Mouse (Mus musculus) retina, postnatal 1 day (tissue): ENCODE data around the gene Plekhh3.
A peak's percentile ranks its signal among the peaks of the same experiment; 100 is the strongest.

ENCODE experiments used
- DNase-seq: peaks from one replicate; pipeline ENCODE4 v3.0.0-alpha.2; 2012

Plekhh3 gene

DNA sequence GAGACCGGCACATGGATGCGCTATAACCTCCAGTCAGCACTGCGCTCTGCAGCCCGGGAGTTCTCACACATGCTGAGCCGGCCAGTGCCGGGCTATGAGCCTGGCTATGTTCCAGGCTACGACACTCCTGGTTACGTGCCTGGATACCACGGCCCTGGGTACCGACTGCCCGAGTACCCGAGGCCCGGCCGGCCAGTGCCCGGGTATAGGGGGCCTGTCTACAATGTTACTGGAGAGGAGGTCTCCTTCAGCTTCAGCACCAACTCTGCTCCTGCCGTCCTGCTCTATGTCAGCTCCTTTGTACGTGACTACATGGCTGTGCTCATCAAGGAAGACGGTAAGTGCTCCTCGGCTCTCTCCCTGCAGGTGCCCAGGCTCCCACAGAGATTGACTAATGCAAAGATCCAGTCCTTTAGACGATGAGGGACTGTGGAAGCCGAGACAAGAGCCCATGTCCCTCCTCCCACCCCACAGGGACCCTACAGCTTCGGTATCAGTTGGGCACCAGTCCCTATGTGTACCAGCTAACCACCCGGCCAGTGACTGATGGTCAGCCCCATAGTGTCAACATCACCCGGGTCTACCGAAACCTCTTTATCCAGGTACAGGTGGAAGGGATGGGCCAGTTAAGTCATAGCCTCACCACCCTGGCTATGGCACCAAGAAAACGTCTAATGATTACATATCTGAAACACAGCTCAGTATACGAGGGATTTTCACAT is 15.5 kb upstream of the Plekhh3 start:
- no peak for DNase-seq

- no peak for DNase-seq
These were observed 14.3 kb upstream of the Plekhh3 start for GRCm38 (mm10) chr11:101185441-101185840.

GRCm38 (mm10) chr11:101184984-101185383 is 13.8 kb upstream of the Plekhh3 start:
- no peak for DNase-seq

GRCm38 (mm10) chr11:101182771-101183517 is 11.8 kb upstream of the Plekhh3 start:
- no peak for DNase-seq

- no peak for DNase-seq
These were observed 10.8 kb upstream of the Plekhh3 start for GRCm38 (mm10) chr11:101181961-101182360.

DNA sequence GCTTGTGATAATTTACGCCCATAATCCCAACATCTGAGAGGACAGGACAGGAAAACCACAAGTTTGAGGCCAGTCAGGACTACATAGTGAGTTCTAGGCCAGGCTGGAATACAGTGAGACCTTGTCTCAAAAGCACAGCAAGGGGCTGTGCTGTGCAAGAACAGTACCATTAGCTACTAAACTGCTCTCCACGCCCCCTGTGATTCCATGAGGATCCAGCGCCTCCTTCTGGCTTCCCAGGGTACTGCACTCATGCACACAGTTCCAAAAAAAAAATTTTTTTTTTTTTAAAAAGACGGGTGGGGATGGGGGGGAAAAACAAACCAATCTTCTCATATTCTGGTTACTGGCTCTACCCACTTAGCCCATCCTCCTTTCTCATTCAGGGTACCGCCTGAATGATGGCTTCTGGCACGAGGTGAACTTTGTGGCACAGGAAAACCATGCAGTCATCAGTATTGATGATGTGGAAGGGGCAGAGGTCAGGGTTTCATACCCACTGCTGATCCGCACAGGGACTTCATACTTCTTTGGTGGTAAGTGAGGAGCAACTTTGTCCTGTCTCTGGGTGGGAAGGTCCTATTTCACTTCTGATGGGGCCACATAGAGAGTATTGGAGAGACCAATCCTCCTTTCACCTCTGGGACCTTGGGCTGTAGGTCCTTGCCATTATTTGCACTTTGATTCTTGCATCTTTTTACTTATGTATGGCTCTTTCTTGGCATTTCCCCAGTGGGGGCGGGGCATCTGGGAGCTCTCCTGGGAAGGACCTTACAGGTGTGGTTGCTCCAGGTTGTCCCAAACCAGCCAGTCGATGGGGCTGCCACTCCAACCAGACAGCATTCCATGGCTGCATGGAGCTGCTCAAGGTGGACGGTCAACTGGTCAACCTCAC is 9.9 kb upstream of the Plekhh3 start:
- DNase-seq: peak; percentile 82

DNA sequence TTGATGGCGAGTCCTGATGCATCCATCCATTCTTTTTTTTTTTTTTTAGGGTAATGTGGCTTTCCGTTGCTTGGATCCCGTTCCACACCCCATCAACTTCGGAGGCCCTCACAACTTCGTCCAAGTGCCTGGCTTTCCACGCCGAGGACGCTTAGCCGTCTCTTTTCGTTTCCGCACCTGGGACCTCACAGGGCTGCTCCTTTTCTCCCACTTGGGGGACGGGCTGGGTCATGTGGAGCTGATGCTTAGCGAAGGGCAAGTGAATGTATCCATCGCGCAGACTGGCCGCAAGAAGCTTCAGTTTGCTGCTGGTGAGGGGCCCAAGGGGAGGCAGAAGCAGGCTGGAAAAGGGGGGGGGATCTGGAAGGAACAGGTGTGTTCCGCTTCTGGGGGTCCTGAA is 9.1 kb upstream of the Plekhh3 start:
- no peak for DNase-seq

GRCm38 (mm10) chr11:101179306-101179705 is 8.2 kb upstream of the Plekhh3 start:
- DNase-seq: no peak

- DNase-seq: no peak
These were observed 7.2 kb upstream of the Plekhh3 start for GRCm38 (mm10) chr11:101178061-101179058.

DNA sequence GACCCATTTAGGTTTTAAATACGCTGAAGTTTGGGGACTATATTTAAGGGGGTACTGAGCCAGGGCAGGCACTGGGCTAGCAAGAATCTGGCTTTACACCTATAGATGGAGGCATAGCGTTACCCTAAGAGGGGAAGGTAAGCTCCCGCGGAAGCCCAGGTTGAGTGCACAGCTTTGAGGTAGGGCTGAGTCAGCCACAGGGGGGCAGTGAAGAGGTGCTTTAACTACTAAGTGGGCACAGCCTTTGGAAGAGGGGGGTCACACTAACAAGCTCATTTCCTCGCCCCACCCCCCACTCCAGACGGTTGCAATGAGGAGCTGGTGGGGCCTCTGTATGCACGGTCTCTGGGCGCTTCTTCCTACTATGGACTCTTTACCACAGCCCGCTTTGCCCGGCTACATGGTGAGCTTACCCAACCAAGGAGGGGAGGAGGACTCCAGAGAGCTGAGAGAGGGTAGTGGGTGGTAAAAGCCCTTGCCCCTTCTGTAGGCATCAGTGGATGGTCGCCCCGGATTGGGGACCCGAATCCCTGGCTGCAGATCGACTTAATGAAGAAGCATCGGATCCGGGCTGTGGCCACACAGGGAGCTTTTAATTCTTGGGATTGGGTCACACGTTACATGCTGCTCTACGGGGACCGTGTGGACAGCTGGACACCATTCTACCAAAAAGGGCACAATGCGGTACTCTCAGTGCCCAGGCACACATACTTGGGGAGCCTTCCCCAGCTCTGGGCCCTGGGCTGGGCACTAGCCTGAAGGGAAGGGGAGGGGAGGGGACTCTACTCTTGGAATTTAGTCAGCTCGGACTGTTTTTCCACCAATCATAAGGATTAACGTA is 6.0 kb upstream of the Plekhh3 start:
- peak; percentile 80 for DNase-seq

GRCm38 (mm10) chr11:101176117-101176691 is 5.1 kb upstream of the Plekhh3 start:
- DNase-seq: peak; percentile 65

DNA sequence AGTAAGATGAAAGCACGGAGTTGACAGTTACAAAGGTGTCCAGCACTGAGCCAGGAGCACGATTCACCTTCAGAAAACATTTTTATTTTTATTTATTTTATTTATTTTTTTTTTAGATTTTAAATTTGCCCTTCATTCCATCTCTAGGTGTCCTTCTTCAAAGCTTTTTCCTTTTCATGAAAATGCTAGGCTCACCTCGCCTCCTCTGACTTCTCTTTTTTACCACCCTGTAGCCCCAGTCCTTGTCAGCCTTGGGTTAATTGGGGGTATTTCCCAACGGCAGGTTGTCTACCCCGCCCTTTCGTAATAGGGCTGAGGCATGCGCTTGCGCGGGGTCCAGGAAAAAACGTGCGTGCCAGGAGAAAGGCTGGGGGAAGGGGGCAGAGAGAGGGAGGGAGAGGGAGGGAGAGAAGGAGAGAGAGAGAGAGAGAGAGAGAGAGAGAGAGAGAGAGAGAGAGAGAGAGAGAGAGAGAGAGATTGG is 4.5 kb upstream of the Plekhh3 start:
- DNase-seq: peak; percentile 69

- peak; percentile 62 for DNase-seq
These were observed 3.9 kb upstream of the Plekhh3 start, which contains the start of gene Ccr10 for GRCm38 (mm10) chr11:101174851-101175628. Ccr10 (minus strand) TSS chr11:101175443.

- DNase-seq: no peak
These were observed 3.2 kb upstream of the Plekhh3 start for GRCm38 (mm10) chr11:101174389-101174745.

DNA sequence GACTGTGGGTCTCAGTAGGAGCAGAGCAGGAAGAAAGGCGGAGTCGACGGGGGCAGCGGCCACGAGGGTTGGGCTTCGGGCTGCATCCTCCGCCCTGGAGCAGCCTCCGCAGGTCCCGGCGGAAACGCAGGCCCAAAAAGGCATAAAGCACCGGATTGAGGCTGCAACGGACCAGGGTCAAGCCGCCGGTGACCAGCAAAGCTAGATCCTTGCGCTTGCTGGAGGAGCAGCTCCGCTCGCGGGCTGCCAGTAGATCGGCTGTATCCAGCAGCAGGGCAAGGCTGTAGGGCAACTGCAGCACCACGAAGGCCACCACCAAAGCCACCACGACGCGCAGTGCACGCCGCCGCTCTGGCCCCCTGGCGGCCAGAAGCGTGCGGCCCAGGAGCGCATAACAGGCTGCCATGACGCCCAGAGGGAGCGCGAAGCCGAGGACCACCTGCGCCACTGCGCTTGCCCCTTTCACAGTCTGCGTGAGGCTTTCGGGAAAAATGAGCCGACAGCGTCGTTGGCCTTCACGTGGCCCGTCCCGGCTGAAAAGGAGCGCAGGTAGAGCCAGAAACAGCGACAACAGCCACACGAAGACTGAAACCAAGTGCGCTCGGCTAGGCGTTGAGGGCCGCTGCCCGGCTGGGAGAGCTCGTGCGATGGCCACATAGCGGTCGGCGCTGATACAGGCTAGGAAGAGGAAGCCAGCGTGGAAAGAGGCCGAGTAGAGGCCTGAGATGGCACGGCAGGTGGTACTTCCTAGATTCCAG is 2.7 kb upstream of the Plekhh3 start:
- peak; percentile 94 for DNase-seq

DNA sequence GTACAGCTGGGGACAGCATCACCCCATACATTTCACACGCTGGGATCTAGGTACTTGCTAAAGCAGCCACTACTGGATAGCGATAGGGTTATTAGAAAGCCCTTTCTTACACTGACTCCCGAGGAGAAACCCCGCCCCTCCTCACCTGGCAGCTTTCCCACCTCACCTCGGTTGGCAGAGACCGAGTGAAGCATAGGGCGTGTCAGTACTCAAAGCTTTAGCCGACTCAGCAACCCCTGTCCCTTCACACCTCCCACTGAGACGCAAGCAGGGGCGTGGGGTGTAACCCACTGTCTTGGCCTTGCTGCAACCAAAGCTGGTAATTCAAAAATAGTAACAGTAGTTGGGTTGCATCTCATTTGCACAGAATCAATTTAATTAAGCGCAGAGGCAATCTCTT is 2.0 kb upstream of the Plekhh3 start:
- no peak for DNase-seq

GRCm38 (mm10) chr11:101172434-101172815 is 1.3 kb upstream of the Plekhh3 start:
- DNase-seq: no peak

DNA sequence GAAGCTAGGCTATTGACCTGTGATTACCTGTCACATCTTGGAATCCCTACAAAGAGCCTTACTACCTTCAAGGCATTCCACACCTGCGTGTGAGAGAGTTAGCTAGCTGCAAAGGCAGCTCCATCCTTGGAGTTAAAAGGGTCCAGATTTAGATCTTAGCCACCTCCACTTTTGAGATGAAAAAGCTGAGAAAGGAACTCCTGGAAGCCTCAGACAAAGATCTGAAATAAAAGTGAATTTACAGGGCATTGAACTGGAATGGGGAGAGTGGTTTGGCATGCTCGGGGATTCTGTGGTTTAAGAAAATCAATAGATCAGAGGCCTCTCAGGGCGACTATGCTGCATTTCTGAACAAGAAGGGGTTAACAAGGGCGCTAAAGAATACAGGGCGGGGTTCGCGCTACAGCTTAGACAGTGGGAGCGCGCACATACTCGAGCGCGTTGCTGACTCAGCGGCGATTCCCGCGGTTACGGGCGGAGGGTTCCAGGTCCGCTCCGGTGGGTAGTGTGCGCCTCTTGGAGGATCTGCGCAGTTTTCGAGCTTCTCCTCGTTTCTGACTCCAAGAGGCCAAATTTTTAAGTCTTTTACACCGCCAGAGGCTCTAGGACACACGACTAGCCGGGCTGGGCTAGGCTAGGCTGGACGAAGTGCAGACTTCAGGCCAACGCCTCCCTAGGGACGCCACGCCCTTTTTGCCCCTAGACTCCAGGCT is 726 bp upstream of the Plekhh3 start:
- peak; percentile 92 for DNase-seq
